Mouse (Mus musculus): ENCODE results near the gene Klra1. TPM values are rescaled to one million over a fixed set of nuclear protein-coding genes. Genes with fewer than 3 reads are reported as not detected.
"Not testable (repeated sequence)": the region's sequence is repeated elsewhere in the genome, so short reads cannot be mapped to it uniquely, and the experiment has no call there.

Klra1 gene
- total RNA-seq (2018; cell fraction: chromatin; rRNA removed), result not detected
- not detected for total RNA-seq (2018; cell fraction: cytosol; rRNA removed)
- not detected for total RNA-seq (2018; cell fraction: nucleus; rRNA removed)
- polyA plus RNA-seq (2018), result 0.11 TPM in 1 of 3 replicates, not detected in the others

- WGBS (ENCODE audit: missing documents), result 51% methylated on average over 2 of the region's 2 CpGs
- Histone ChIP-seq H3K79me2 (ENCODE audit: inconsistent target) (no peaks in the 10 kb centered on the region), H3K27ac (no peak within 1 kb of the TSS), H3K36me3 (ENCODE audit: inconsistent target) (no peaks in the 10 kb centered on the region), H3K4me3 (ENCODE audit: inconsistent target) (no peak within 1 kb of the TSS)
Measured at GRCm38 (mm10) chr6:130386750-130387149, at the start of gene Klra1. TSS of gene Klra1 (minus strand) at chr6:130386874.

- Histone ChIP-seq H3K4me3 (ENCODE audit: inconsistent target) (no peak overlapping the region), H3K36me3 (ENCODE audit: inconsistent target) (no peaks in the 10 kb centered on the region), H3K79me2 (ENCODE audit: inconsistent target) (no peaks in the 10 kb centered on the region), H3K27ac (no peak overlapping the region)
- 10% methylated on average over 4 of the region's 4 CpGs for WGBS (ENCODE audit: missing documents)
Measured at GRCm38 (mm10) chr6:130429511-130429910, 42.8 kb upstream of the Klra1 start.

GRCm38 (mm10) chr6:130419158-130419557, 32.5 kb upstream of the Klra1 start:
- Histone ChIP-seq H3K79me2 (ENCODE audit: inconsistent target) (no peaks in the 10 kb centered on the region), H3K4me3 (ENCODE audit: inconsistent target) (no peak overlapping the region), H3K27ac (no peak overlapping the region), H3K36me3 (ENCODE audit: inconsistent target) (no peaks in the 10 kb centered on the region)
- WGBS (ENCODE audit: missing documents), result 44% methylated on average over 2 of the region's 2 CpGs

- H3K79me2 ChIP-seq (ENCODE audit: inconsistent target), result no peaks in the 10 kb centered on the region
- 25% methylated on average over 1 of the region's 1 CpGs for WGBS (ENCODE audit: missing documents)
- no peak overlapping the region for H3K4me3 ChIP-seq (ENCODE audit: inconsistent target)
- no peaks in the 10 kb centered on the region for H3K36me3 ChIP-seq (ENCODE audit: inconsistent target)
- no peak overlapping the region for H3K27ac ChIP-seq
Measured at GRCm38 (mm10) chr6:130404882-130405281, 18.2 kb upstream of the Klra1 start.

GRCm38 (mm10) chr6:130385803-130386202, 871 bp downstream of the Klra1 start:
- no peak overlapping the region for H3K4me3 ChIP-seq (ENCODE audit: inconsistent target)

GRCm38 (mm10) chr6:130382375-130382774, 4.3 kb downstream of the Klra1 start:
- Histone ChIP-seq H3K36me3 (ENCODE audit: inconsistent target) (no peaks in the 10 kb centered on the region), H3K27ac (no peak overlapping the region), H3K4me3 (ENCODE audit: inconsistent target) (no peak overlapping the region), H3K79me2 (ENCODE audit: inconsistent target) (no peaks in the 10 kb centered on the region)
- 33% methylated on average over 4 of the region's 4 CpGs for WGBS (ENCODE audit: missing documents)

More at GRCm38 (mm10) chr6:130385803-130386202, 871 bp downstream of the Klra1 start:
- H3K36me3 ChIP-seq (ENCODE audit: inconsistent target), result no peaks in the 10 kb centered on the region
- WGBS (ENCODE audit: missing documents), result 89% methylated on average over 1 of the region's 1 CpGs
- no peaks in the 10 kb centered on the region for H3K79me2 ChIP-seq (ENCODE audit: inconsistent target)
- no peak overlapping the region for H3K27ac ChIP-seq

- H3K79me2 ChIP-seq (ENCODE audit: inconsistent target); H3K36me3 ChIP-seq (ENCODE audit: inconsistent target); H3K27ac ChIP-seq; H3K4me3 ChIP-seq (ENCODE audit: inconsistent target): not testable (repeated sequence)
- 33% methylated on average over 1 of the region's 1 CpGs for WGBS (ENCODE audit: missing documents)
Measured at GRCm38 (mm10) chr6:130345381-130345780, 41.3 kb downstream of the Klra1 start.

GRCm38 (mm10) chr6:130341973-130342372, 44.7 kb downstream of the Klra1 start:
- 0% methylated on average over 2 of the region's 2 CpGs for WGBS (ENCODE audit: missing documents)
- not testable (repeated sequence) for H3K27ac ChIP-seq; H3K4me3 ChIP-seq (ENCODE audit: inconsistent target); H3K79me2 ChIP-seq (ENCODE audit: inconsistent target); H3K36me3 ChIP-seq (ENCODE audit: inconsistent target)

- 67% methylated on average over 8 of the region's 8 CpGs for WGBS (ENCODE audit: missing documents)
- H3K27ac ChIP-seq, result no peak within 1 kb of the TSS
- H3K36me3 ChIP-seq (ENCODE audit: inconsistent target), result no peaks in the 10 kb centered on the region
- no peak within 1 kb of the TSS for H3K4me3 ChIP-seq (ENCODE audit: inconsistent target)
- no peaks in the 10 kb centered on the region for H3K79me2 ChIP-seq (ENCODE audit: inconsistent target)
Measured at GRCm38 (mm10) chr6:130337411-130337810, 49.3 kb downstream of the Klra1 start, which contains the start of gene Klra3. TSS of gene Klra3 (minus strand) at chr6:130337574.

Other genes with a start within 250 kb of the Klra1 start
- gene Klra9, start 193.8 kb downstream of the Klra1 start, polyA plus RNA-seq (2018), result 1.00 to 1.0 TPM in 2 of 3 replicates, not detected in the other
- not detected in 3 replicates for gene Klra7, start 153.6 kb downstream of the Klra1 start, polyA plus RNA-seq (2018)
- not detected in 3 replicates for gene Klra10, start 104.9 kb downstream of the Klra1 start, polyA plus RNA-seq (2018)
- 2.7 to 16.0 TPM (median 10.2 TPM) in 3 replicates for gene Klra3, start 49.3 kb downstream of the Klra1 start, polyA plus RNA-seq (2018)

Measured in macrophage (primary cell).